Comparison of ENCODE assay signal across 15 mouse cellular contexts in genomic region chr9:119803169-119803827, GRCm38 (mm10). TPM values are rescaled to one million over a fixed set of nuclear protein-coding genes. Genes with fewer than 3 reads are reported as not detected.
DNase-seq lines count a peak whose midpoint lies in the region; ATAC-seq and TF ChIP-seq lines count a peak whose summit lies in the region.
"Had no signal": no experiment of that assay in that cellular context is flagged by ENCODE, and none has a peak within 500 bp of the region (broad histone marks: within the 10 kb centered on the region; RNA-seq: fewer than 3 reads in every experiment).

No protein-coding gene starts in this region.

- H3K36me3 ChIP-seq in lung, embryonic 14.5 days (ENCODE audit: insufficient read depth): no peaks in the 10 kb centered on the region
- H3K36me3 ChIP-seq in forebrain, embryonic 15.5 days: no peaks in the 10 kb centered on the region
- no peaks in the 10 kb centered on the region for H3K36me3 ChIP-seq in intestine, embryonic 15.5 days

- H3K9ac ChIP-seq in lung, embryonic 14.5 days: no peak overlapping the region
- H3K9ac ChIP-seq in forebrain, embryonic 15.5 days (replicated peaks): no peak overlapping the region
- no peak overlapping the region for H3K9ac ChIP-seq in intestine, embryonic 15.5 days
- H3K9ac ChIP-seq: liver, postnatal 0 days had no signal

- no peak for ATAC-seq in lung, embryonic 14.5 days (ENCODE audit: insufficient read depth)
- ATAC-seq in forebrain, embryonic 15.5 days (replicated peaks): peak; percentile 83
- no peak for ATAC-seq in intestine, embryonic 15.5 days
- ATAC-seq: liver, postnatal 0 days had no signal

- H3K4me2 ChIP-seq in lung, embryonic 14.5 days: no peak overlapping the region
- H3K4me2 ChIP-seq in forebrain, embryonic 15.5 days (replicated peaks): no peak overlapping the region
- no peak overlapping the region for H3K4me2 ChIP-seq in intestine, embryonic 15.5 days (replicated peaks)

- H3K27ac ChIP-seq in lung, embryonic 14.5 days (ENCODE audit: low read depth): no peak overlapping the region
- peak overlapping the region; percentile 17; the same call in 1 of the 2 replicates for H3K27ac ChIP-seq in forebrain, embryonic 15.5 days (replicated peaks)
- no peak overlapping the region for H3K27ac ChIP-seq in intestine, embryonic 15.5 days
- H3K27ac ChIP-seq in gastrocnemius, adult 2 months: no peak overlapping the region

- no peak for TF ChIP-seq CTCF in lung, embryonic 14.5 days (IDR thresholded peaks at IDR 0.05; ENCODE audit: low read depth)
- TF ChIP-seq CTCF in gastrocnemius, adult 2 months (IDR thresholded peaks at IDR 0.05): no peak

- WGBS in lung, embryonic 14.5 days: 68% methylated on average over 16 of the region's 16 CpGs
- 9% methylated on average over 16 of the region's 16 CpGs for WGBS in forebrain, embryonic 15.5 days
- WGBS in intestine, embryonic 15.5 days: 60% methylated on average over 16 of the region's 16 CpGs

- DNase-seq in lung, embryonic 14.5 days: peak; percentile 17
- DNase-seq in lung, postnatal 10 days: no peak
- peak; percentile 25 for DNase-seq in mesoderm, embryonic 11.5 days (ENCODE audit: low read depth, low spot score)
- DNase-seq in retina, postnatal 1 day: peak; percentile 55
- DNase-seq in heart, adult 11 months: no peak
- DNase-seq in gastrocnemius, adult 2 months: no peak
- DNase-seq: adrenal gland, postnatal 25 days; cerebellum, adult 18-20 months; gastrocnemius, postnatal 36 days; kidney, adult 11 months; left cerebral cortex, postnatal 4 days; liver, postnatal 0 days had no signal

- no peaks in the 10 kb centered on the region for H3K4me1 ChIP-seq in lung, embryonic 14.5 days (ENCODE audit: insufficient read depth)
- peaks cover 17% of the 10 kb centered on the region for H3K4me1 ChIP-seq in forebrain, embryonic 15.5 days
- H3K4me1 ChIP-seq in intestine, embryonic 15.5 days (replicated peaks): no peaks in the 10 kb centered on the region

- intact Hi-C loops in gastrocnemius, adult 2 months (cut with DNase I): no loop called here

- no peaks in the 10 kb centered on the region for H3K9me3 ChIP-seq in lung, embryonic 14.5 days (ENCODE audit: low read depth, low read length)
- H3K9me3 ChIP-seq in forebrain, embryonic 15.5 days: no peaks in the 10 kb centered on the region
- H3K9me3 ChIP-seq in intestine, embryonic 15.5 days: no peaks in the 10 kb centered on the region

- H3K27me3 ChIP-seq in lung, embryonic 14.5 days (ENCODE audit: insufficient read depth, low read length): no peaks in the 10 kb centered on the region
- no peaks in the 10 kb centered on the region for H3K27me3 ChIP-seq in forebrain, embryonic 15.5 days
- no peaks in the 10 kb centered on the region for H3K27me3 ChIP-seq in intestine, embryonic 15.5 days (replicated peaks)

- no peak overlapping the region for H3K4me3 ChIP-seq in lung, embryonic 14.5 days (ENCODE audit: low read depth, low read length)
- no peak overlapping the region for H3K4me3 ChIP-seq in forebrain, embryonic 15.5 days
- no peak overlapping the region for H3K4me3 ChIP-seq in intestine, embryonic 15.5 days (replicated peaks)
- H3K4me3 ChIP-seq in gastrocnemius, adult 2 months: no peak overlapping the region

RNA-seq across cellular contexts. Expression of gene Scn11a, which starts 22.0 kb away (rescaled TPM):
- polyA plus RNA-seq in lung, embryonic 14.5 days (2014; fragmentation: Nextera tagmentation; extraction: Ambion mirVana): 0.04 TPM in 1 of 2 replicates, not detected in the other
- 0.18 and 0.22 TPM in 2 replicates for polyA plus RNA-seq in forebrain, embryonic 15.5 days (2015; fragmentation: Nextera tagmentation; extraction: Ambion mirVana)
- polyA plus RNA-seq in intestine, embryonic 15.5 days (2015; fragmentation: Nextera tagmentation; extraction: Ambion mirVana): 0.04 TPM in 1 of 2 replicates, not detected in the other
- total RNA-seq in gastrocnemius, adult 2 months (2021): not detected
- total RNA-seq: adrenal gland, postnatal 25 days; gastrocnemius, postnatal 36 days had no signal
- polyA plus RNA-seq: heart, embryonic 16.5 days; liver, postnatal 0 days had no signal

Comparison
In these comparisons a context has a peak if more than half of its experiments do, and no peak if none do; other contexts are left out.
1. DNase-seq: peak in lung, embryonic 14.5 days (single experiment), mesoderm, embryonic 11.5 days (single experiment) and retina, postnatal 1 day (single experiment); none in lung, postnatal 10 days (single experiment), heart, adult 11 months (single experiment) and gastrocnemius, adult 2 months (single experiment).